Mouse (Mus musculus): ENCODE results near the gene Tgm4.

- TF ChIP-seq POLR2A (IDR thresholded peaks at IDR 0.05; ENCODE audit: borderline replicate concordance, extremely low read depth, low read depth, low read length) (no peak), CTCF (IDR thresholded peaks at IDR 0.05; ENCODE audit: insufficient read depth, low read length) (no peak)
Measured at GRCm38 (mm10) chr9:123079149-123079548, 44.6 kb downstream of the Tgm4 start.

Measured in lung, adult 2 months (tissue).